Mouse (Mus musculus) kidney, postnatal 25 days (tissue): ENCODE results near the gene 4930442H23Rik.
"Not testable (repeated sequence)": the region's sequence is repeated elsewhere in the genome, so short reads cannot be mapped to it uniquely, and the experiment has no call there.

Experiments used
- DNase-seq, 2 experiments: peaks; one replicate each; pipeline ENCODE4 v3.0.0; 2021; ENCODE audit warnings: mixed read lengths in 2 of 2

4930442H23Rik gene

GRCm38 (mm10) chr10:81183805-81184204, at the start of gene 4930442H23Rik:
Gene 4930442H23Rik, minus strand, starts transcription at chr10:81183849.
- DNase-seq, result no peak

GRCm38 (mm10) chr10:81233226-81233585, 49.6 kb upstream of the 4930442H23Rik start:
- DNase-seq, result no peak

- peak; percentile 94 to 95 for DNase-seq
Measured at GRCm38 (mm10) chr10:81232580-81233225, 49.1 kb upstream of the 4930442H23Rik start, which contains the start of gene Zfr2. Gene Zfr2, plus strand, starts transcription at chr10:81233155.

GRCm38 (mm10) chr10:81231436-81231835, 47.8 kb upstream of the 4930442H23Rik start:
- DNase-seq, result no peak

- DNase-seq, result peak in 1 of 2 experiments; percentile 17
Measured at GRCm38 (mm10) chr10:81230438-81231332, 47.0 kb upstream of the 4930442H23Rik start, which contains the start of gene Atcay. Gene Atcay, minus strand, starts transcription at chr10:81230833.

GRCm38 (mm10) chr10:81229735-81230437, 46.2 kb upstream of the 4930442H23Rik start:
- no peak for DNase-seq

GRCm38 (mm10) chr10:81223731-81224130, 40.1 kb upstream of the 4930442H23Rik start:
- DNase-seq, result not testable (repeated sequence)

GRCm38 (mm10) chr10:81221402-81222015, 37.9 kb upstream of the 4930442H23Rik start:
- no peak for DNase-seq

- peak; percentile 77 to 83 for DNase-seq
Measured at GRCm38 (mm10) chr10:81217964-81218363, 34.3 kb upstream of the 4930442H23Rik start.

- DNase-seq, result peak in 1 of 2 experiments; percentile 19
Measured at GRCm38 (mm10) chr10:81217267-81217666, 33.6 kb upstream of the 4930442H23Rik start.

- no peak for DNase-seq
Measured at GRCm38 (mm10) chr10:81216810-81217209, 33.2 kb upstream of the 4930442H23Rik start.

- DNase-seq, result no peak
Measured at GRCm38 (mm10) chr10:81216260-81216659, 32.6 kb upstream of the 4930442H23Rik start.

- no peak for DNase-seq
Measured at GRCm38 (mm10) chr10:81210154-81210553, 26.5 kb upstream of the 4930442H23Rik start.

GRCm38 (mm10) chr10:81204137-81204536, 20.5 kb upstream of the 4930442H23Rik start:
- DNase-seq, result no peak

GRCm38 (mm10) chr10:81202978-81203720, 19.5 kb upstream of the 4930442H23Rik start:
- no peak for DNase-seq

- DNase-seq, result no peak
Measured at GRCm38 (mm10) chr10:81201807-81202758, 18.4 kb upstream of the 4930442H23Rik start, which contains the start of gene Nmrk2. Gene Nmrk2, minus strand, starts transcription at chr10:81202051.

- DNase-seq, result no peak
Measured at GRCm38 (mm10) chr10:81200605-81201287, 17.1 kb upstream of the 4930442H23Rik start.

GRCm38 (mm10) chr10:81200141-81200540, 16.5 kb upstream of the 4930442H23Rik start:
- no peak for DNase-seq

- no peak for DNase-seq
Measured at GRCm38 (mm10) chr10:81198990-81199389, 15.3 kb upstream of the 4930442H23Rik start.

GRCm38 (mm10) chr10:81198230-81198629, 14.6 kb upstream of the 4930442H23Rik start:
- peak in 1 of 2 experiments; percentile 79 for DNase-seq
